Mouse (Mus musculus) thymus, postnatal 25 days (tissue): ENCODE data around the gene Snx1.

ENCODE experiments used
- DNase-seq: peaks from one replicate; pipeline ENCODE4 v3.0.0; 2022

The Snx1 gene

DNA sequence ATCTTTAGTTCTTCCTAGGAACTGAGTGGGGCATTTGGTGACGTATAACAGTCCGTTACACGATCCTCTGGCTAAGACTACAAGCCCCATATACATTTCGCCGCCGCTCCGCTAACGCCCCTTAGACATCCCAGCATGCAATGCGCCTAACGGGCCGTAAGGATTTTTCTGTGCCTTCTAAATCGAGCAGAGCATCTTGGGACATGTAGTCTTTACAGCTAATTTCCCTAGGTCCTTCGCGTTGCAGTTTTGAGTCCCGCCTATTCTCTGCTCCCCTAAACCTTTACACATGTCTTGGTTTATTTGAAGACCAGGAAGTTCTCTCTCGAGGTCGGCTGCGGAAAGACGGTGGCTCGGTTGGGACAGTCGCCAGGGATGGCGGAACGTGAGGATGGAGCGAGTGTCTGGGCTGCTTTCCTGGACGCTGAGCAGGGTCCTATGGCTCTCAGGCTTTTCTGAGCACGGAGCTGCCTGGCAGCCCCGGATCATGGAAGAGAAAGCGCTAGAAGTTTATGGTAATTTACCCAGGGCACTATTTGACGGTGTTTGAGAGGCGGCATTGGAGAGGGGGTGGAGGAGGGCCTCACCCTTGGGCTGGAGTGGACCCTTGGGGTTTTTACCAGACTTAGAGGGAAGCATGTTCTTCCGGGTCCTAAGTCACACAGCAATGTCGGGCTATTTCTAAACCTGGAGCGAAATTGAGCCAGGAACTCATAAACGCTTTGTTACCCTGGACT is at the start of gene Snx1, which contains the start of gene Ciao2a:
Gene Snx1, minus strand, starts transcription at position 132 of the 737 bp plus-strand sequence.
Gene Ciao2a, plus strand, starts transcription at position 156 of the 737 bp plus-strand sequence.
- peak; percentile 94 for DNase-seq

DNA sequence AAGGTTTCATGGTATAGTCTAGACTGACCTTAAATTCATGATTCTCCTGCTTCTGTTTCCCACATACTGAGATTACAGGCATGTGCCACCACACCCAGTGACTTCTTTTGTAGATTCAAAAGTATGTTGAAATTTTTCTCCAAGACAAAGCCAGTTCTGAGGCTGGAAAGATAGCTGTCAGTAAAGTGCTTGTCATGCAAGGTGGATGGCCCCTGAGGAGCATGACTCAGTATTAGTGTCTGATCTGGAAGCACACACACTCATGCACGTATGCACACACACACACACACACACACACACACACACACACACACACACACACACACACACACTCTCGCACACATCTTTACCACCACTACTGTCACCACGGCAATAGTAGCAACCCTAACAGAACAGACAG is 48.6 kb upstream of the Snx1 start:
- DNase-seq: no peak

- DNase-seq: no peak
Measured at GRCm38 (mm10) chr9:66173316-66173855, 47.0 kb upstream of the Snx1 start.

GRCm38 (mm10) chr9:66171275-66171921 is 45.0 kb upstream of the Snx1 start:
- no peak for DNase-seq

- DNase-seq: no peak
Measured at GRCm38 (mm10) chr9:66170506-66170905, 44.1 kb upstream of the Snx1 start.

DNA sequence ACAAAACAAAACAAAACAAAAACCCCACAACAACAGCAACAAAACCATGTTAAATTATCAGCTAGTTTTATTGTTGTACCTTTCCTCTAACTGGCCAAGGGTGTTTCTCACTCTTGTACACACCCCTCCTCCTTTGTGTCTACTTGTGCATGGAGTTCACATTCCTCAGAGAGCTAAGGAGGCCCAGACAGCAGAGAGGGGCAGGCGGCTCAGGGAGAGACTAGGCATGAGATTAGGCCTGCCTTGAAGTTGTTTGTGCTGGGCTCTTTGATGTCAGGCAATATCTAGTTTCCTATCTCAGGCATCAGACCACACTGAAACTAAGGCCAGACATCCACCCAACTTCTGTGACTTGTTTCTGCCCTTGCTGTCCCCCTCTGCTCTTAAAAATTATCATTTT is 41.8 kb upstream of the Snx1 start:
- DNase-seq: no peak

- no peak for DNase-seq
Measured at GRCm38 (mm10) chr9:66167222-66167621, 40.8 kb upstream of the Snx1 start.

GRCm38 (mm10) chr9:66162995-66163394 is 36.6 kb upstream of the Snx1 start:
- DNase-seq: no peak

GRCm38 (mm10) chr9:66160155-66160554 is 33.8 kb upstream of the Snx1 start:
- no peak for DNase-seq

DNA sequence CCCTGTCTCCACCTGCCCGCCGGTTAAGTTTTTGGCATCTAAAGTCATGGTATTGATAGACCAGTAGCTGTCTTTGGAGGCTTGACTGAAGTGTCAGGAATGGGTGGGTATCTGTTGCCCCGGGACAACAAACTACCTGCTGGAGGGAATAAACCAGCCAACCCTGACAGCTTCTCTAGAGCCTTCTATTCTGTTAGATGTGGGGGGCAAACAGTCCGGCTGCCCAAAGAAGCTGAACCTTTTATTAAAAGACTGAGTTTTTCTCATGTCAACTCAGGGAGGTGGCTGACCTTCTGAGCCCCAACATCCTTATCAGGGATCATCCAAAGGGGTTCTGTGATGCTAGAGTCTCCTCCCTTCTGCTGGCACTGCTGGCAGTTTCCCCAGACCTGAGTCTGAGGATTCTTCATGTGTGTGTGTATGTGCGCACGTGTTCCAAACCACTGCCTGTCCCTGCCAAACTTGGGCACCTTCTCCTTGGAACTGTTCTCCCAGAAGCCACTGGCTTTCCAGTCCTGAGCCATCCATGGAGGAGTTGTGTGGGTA is 32.6 kb upstream of the Snx1 start:
- DNase-seq: no peak

DNA sequence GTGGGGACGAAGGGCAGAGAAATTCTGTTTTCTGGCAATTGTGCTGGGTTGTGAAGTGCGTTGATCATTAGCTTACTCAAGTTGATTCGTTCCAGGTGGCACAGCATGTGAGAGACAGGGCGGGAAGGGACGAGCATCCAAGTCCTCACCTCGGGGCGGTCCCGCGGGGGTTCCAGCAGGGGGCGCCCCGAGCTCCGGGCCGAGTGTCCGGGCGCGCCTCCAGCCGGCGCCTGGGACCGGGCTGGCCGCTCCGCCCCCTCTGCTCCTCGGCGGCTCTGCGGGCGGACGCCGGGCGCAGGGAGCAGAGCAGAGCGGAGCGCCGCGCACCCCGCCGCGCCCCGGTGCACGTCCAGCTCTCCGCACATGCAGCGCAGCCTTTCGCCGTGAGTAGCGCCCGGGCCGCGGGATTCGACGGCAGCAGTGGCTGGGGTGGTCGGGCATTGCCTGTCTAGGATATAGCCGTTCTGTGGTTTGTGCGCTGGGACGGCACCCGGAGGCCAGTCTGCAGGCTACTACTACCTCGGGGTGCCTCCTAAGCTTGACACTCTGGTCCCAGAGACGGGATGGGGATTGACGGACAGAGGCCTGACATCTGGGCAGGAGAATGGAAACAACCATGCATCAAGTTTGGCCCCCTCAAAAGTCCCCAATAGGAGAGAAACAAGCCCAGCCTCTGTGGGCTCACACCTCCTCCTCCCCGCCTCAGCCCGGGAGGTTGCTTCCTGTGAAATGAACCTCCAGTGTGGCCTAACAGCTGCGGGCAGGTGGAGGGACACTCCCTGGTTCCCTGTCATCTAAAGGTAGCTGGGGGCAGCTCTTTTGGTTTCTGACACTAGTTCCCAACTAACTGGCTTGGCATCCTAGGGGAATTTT is 31.8 kb upstream of the Snx1 start, which contains the start of gene Dapk2:
Gene Dapk2, plus strand, starts transcription at position 266 of the 873 bp plus-strand sequence.
- DNase-seq: peak; percentile 68

DNA sequence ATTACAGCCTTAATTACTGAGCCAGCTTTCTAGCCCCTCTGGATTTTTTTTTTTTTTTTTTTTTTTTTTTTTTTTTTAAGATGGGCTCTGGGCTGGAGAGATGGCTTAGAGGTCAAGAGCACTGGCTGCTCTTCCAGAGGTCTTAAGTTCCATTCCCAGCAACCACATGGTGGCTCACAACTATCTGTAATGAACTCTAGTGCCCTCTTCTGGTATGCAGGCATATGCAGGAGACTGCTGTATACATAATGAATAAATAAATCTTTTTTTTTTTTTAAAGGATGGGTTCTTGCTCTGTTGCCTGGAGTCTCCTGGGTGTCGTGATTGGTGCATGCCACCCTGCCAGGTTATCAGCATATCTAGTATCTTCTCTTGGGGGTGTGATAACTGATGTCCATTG is 29.1 kb upstream of the Snx1 start:
- no peak for DNase-seq

DNA sequence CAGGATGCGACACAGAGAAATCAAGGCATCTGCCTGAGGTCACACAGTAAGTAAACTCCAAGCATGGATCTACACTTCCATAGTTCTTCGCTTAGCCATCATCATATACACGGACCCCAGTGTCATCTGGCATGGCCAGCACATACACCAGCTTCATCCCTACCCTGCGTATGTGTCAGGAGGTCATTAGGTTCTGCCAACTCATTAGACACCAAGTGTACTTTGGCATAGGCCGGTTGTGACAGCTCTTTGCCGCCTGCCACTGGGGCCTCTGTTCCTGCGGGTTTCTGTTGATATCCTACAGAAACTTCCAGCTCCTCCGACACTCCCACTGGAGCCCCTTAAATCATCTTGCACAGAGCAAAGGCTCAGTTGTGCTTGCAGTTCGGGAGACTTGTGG is 27.6 kb upstream of the Snx1 start:
- no peak for DNase-seq

DNA sequence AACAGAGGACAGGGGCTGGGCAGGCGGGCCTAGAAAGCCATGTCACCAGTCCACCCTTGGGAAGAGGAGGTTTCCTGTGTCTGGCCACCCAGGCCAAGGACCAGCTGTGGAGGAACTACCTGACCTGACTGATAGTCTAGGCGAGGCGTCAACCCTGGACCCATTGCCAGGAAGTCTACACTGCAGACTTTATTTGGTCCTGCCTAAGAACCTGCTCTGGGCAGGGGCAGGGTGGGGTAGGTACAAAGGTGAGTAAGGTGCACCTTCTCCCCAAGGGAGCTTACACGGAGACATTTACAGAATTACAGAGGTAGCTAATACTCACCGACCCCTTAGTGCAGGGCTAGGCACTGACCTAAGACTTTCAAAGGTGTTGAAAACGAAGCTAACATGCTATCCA is 27.2 kb upstream of the Snx1 start:
- no peak for DNase-seq

GRCm38 (mm10) chr9:66152011-66152410 is 25.6 kb upstream of the Snx1 start:
- no peak for DNase-seq

- no peak for DNase-seq
Measured at GRCm38 (mm10) chr9:66146141-66146540, 19.8 kb upstream of the Snx1 start.

DNA sequence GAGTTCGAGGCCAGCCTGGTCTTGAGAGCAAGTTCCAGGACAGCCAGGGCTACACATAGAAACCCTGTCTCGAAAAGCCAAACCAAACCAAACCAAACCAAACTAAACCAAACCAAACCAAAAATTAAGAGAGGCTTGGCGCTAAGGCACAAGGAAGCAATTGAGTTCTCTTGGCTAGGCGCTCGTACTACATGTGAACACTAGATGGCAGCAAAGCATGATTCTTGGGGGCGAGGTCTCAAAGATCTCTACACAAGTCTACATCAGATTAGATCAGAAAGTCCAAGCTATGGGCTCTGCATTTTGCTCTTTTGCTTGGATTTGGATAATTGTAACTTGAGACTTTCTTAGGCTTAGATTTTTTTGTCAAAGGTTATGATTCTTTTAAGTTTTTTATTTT is 17.9 kb upstream of the Snx1 start:
- peak; percentile 72 for DNase-seq

- DNase-seq: no peak
Measured at GRCm38 (mm10) chr9:66142265-66142664, 15.9 kb upstream of the Snx1 start.

- DNase-seq: no peak
Measured at GRCm38 (mm10) chr9:66138193-66138592, 11.8 kb upstream of the Snx1 start.

GRCm38 (mm10) chr9:66135967-66136366 is 9.6 kb upstream of the Snx1 start:
- peak; percentile 48 for DNase-seq

DNA sequence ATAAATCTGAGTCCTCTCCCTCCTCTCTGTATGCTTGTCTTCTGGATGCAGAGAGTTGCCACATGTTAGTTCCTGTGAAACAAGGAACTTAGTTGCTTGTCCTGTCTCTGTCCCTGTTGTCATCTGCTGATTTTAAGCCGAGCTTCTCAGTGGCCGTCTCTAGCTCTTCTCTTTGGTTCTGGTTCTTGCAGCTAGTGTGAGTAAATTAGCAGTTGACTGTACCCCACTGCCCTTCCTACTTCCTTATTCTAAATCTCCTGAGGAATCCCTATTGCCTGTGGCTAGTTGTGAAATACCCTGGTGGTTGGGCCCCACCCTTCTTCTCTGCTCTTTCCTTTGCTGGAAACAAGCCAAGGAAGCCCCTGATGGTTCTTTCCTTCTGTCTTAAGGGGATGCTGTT is 5.1 kb upstream of the Snx1 start:
- DNase-seq: no peak

GRCm38 (mm10) chr9:66127884-66128283 is 1.5 kb upstream of the Snx1 start:
- DNase-seq: no peak

DNA sequence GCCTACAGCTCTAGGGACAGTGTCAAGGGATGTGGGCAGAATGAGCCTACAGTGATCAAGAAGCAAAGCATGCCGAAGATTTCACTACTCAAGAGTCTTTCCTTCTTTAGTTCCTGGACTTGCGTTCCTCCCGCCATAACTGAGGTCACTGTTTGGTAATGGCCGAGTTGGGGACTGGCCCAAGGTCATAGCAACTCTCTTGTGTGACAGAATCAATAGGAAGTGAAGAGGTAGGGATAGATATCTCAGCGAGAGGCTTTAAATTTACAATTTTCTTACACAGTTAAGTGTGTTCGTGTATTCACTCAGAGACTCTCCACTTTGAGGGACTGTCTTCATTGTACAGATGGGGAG is 783 bp upstream of the Snx1 start:
- DNase-seq: no peak
